ENCODE assay signal across 7 mouse cellular contexts in genomic region chr7:118296856-118297518, GRCm38 (mm10). TPM values are rescaled to one million over a fixed set of nuclear protein-coding genes. Genes with fewer than 3 reads are reported as not detected.
DNase-seq lines count a peak whose midpoint lies in the region; ATAC-seq lines count a peak whose summit lies in the region.

No protein-coding gene starts in this region.

- H3K27ac ChIP-seq in lung, embryonic 16.5 days (ENCODE audit: low read length): no peak overlapping the region
- H3K27ac ChIP-seq in hindbrain, embryonic 15.5 days (replicated peaks): no peak overlapping the region
- H3K27ac ChIP-seq in neural tube, embryonic 15.5 days (replicated peaks): 0 out of 2 replicates have a peak overlapping the region, but pooled peaks have one; percentile 6

- H3K4me3 ChIP-seq in lung, embryonic 16.5 days (ENCODE audit: low read length): no peak overlapping the region
- 0 out of 2 replicates have a peak overlapping the region, but pooled peaks have one; percentile 13 for H3K4me3 ChIP-seq in hindbrain, embryonic 15.5 days
- 0 out of 2 replicates have a peak overlapping the region, but pooled peaks have one; percentile 4 for H3K4me3 ChIP-seq in neural tube, embryonic 15.5 days (replicated peaks)

- no peaks in the 10 kb centered on the region for H3K4me1 ChIP-seq in lung, embryonic 16.5 days (replicated peaks; ENCODE audit: control insufficient read depth, insufficient read depth, low read length)
- H3K4me1 ChIP-seq in hindbrain, embryonic 15.5 days (replicated peaks): peaks cover 8% of the 10 kb centered on the region
- H3K4me1 ChIP-seq in neural tube, embryonic 15.5 days: peaks cover 4% of the 10 kb centered on the region; the same call in 1 of the 2 replicates

- DNase-seq in lung, postnatal 14 days: no peak
- DNase-seq in cerebellum, postnatal 36 days: peak; percentile 51 to 62
- no peak for DNase-seq in right cerebral cortex, postnatal 36 days (ENCODE audit: low spot score in 2 of 2)
- no peak for DNase-seq in thymus, postnatal 4 days

- H3K36me3 ChIP-seq in lung, embryonic 16.5 days (ENCODE audit: control insufficient read depth, insufficient read depth, low read length): no peaks in the 10 kb centered on the region
- H3K36me3 ChIP-seq in hindbrain, embryonic 15.5 days: no peaks in the 10 kb centered on the region
- no peaks in the 10 kb centered on the region for H3K36me3 ChIP-seq in neural tube, embryonic 15.5 days

- ATAC-seq in lung, embryonic 16.5 days (ENCODE audit: low read depth): no peak
- ATAC-seq in hindbrain, embryonic 15.5 days (ENCODE audit: low FRiP score, low read depth): no peak
- 0 out of 2 replicates have a peak, but pooled peaks have one; percentile 15 for ATAC-seq in neural tube, embryonic 15.5 days (ENCODE audit: low FRiP score)

- H3K4me2 ChIP-seq in lung, embryonic 16.5 days (ENCODE audit: low read depth, low read length): peak overlapping the region; percentile 41
- H3K4me2 ChIP-seq in hindbrain, embryonic 15.5 days: peak overlapping the region; percentile 41
- peak overlapping the region; percentile 43 for H3K4me2 ChIP-seq in neural tube, embryonic 15.5 days

- WGBS in lung, embryonic 16.5 days: 55% methylated on average over 14 of the region's 14 CpGs
- 51% methylated on average over 14 of the region's 14 CpGs for WGBS in hindbrain, embryonic 15.5 days
- 53% methylated on average over 14 of the region's 14 CpGs for WGBS in neural tube, embryonic 15.5 days

- H3K27me3 ChIP-seq in lung, embryonic 16.5 days (ENCODE audit: control insufficient read depth, insufficient read depth, low read depth, low read length): no peaks in the 10 kb centered on the region
- H3K27me3 ChIP-seq in hindbrain, embryonic 15.5 days: no peaks in the 10 kb centered on the region; the same call in 1 of the 2 replicates
- no peaks in the 10 kb centered on the region for H3K27me3 ChIP-seq in neural tube, embryonic 15.5 days (replicated peaks)

- peaks cover 5% of the 10 kb centered on the region for H3K9me3 ChIP-seq in lung, embryonic 16.5 days (ENCODE audit: control insufficient read depth, low read length)
- no peaks in the 10 kb centered on the region for H3K9me3 ChIP-seq in hindbrain, embryonic 15.5 days
- 0 out of 2 replicates have a peak, but pooled peaks cover 4% of the 10 kb centered on the region for H3K9me3 ChIP-seq in neural tube, embryonic 15.5 days (replicated peaks)

- H3K9ac ChIP-seq in lung, embryonic 16.5 days (ENCODE audit: low read length): no peak overlapping the region
- no peak overlapping the region for H3K9ac ChIP-seq in hindbrain, embryonic 15.5 days
- H3K9ac ChIP-seq in neural tube, embryonic 15.5 days (replicated peaks): no peak overlapping the region

RNA-seq across cellular contexts. Expression of gene Smg1, which starts 53.5 kb away (rescaled TPM):
- polyA plus RNA-seq in lung, embryonic 16.5 days (2015; fragmentation: Nextera tagmentation; extraction: Ambion mirVana): 13.4 and 14.1 TPM in 2 replicates
- 16.5 and 21.2 TPM in 2 replicates for polyA plus RNA-seq in hindbrain, embryonic 15.5 days (2015; fragmentation: Nextera tagmentation; extraction: Ambion mirVana)
- polyA plus RNA-seq in neural tube, embryonic 15.5 days (2015; fragmentation: Nextera tagmentation; extraction: Ambion mirVana): 18.1 and 19.4 TPM in 2 replicates

Comparison
In these comparisons a context has a peak if more than half of its experiments do, and no peak if none do; other contexts are left out.
1. DNase-seq: peak in cerebellum, postnatal 36 days (2 of 2); none in lung, postnatal 14 days (single experiment), right cerebral cortex, postnatal 36 days (0 of 2) and thymus, postnatal 4 days (single experiment).
2. Peak in every context shown above with its lines, with median percentiles within 50 percentile points of each other: H3K4me2 ChIP-seq.